In genomic region chr3:97776195-97776594, GRCm38 (mm10) we compare ENCODE assay signal across 13 mouse cellular contexts.
DNase-seq lines count a peak whose midpoint lies in the region; ATAC-seq and TF ChIP-seq lines count a peak whose summit lies in the region.
"Had no signal": no experiment of that assay in that cellular context is flagged by ENCODE, and none has a peak within 500 bp of the region (broad histone marks: within the 10 kb centered on the region; RNA-seq: fewer than 3 reads in every experiment).

No protein-coding gene starts in this region.

- H3K27me3 ChIP-seq in heart, postnatal 0 days (ENCODE audit: control insufficient read depth, insufficient read depth, low read length), result no peaks in the 10 kb centered on the region
- H3K27me3 ChIP-seq in embryonic facial prominence, embryonic 15.5 days, result no peaks in the 10 kb centered on the region
- H3K27me3 ChIP-seq in stomach, postnatal 0 days (ENCODE audit: control insufficient read depth, insufficient read depth, low read length), result no peaks in the 10 kb centered on the region
- H3K27me3 ChIP-seq: CH12.LX; hindbrain, embryonic 12.5 days had no signal

- no peaks in the 10 kb centered on the region for H3K4me1 ChIP-seq in heart, postnatal 0 days (ENCODE audit: control insufficient read depth, insufficient read depth)
- H3K4me1 ChIP-seq in embryonic facial prominence, embryonic 15.5 days, result no peaks in the 10 kb centered on the region
- no peaks in the 10 kb centered on the region for H3K4me1 ChIP-seq in stomach, postnatal 0 days (replicated peaks; ENCODE audit: control insufficient read depth, insufficient read depth)
- H3K4me1 ChIP-seq: hindbrain, embryonic 12.5 days; midbrain, embryonic 12.5 days had no signal

- H3K9me3 ChIP-seq in heart, postnatal 0 days (replicated peaks; ENCODE audit: control insufficient read depth, low read length), result no peaks in the 10 kb centered on the region
- H3K9me3 ChIP-seq in embryonic facial prominence, embryonic 15.5 days (replicated peaks), result no peaks in the 10 kb centered on the region
- no peaks in the 10 kb centered on the region for H3K9me3 ChIP-seq in stomach, postnatal 0 days (ENCODE audit: control insufficient read depth, low read length)
- H3K9me3 ChIP-seq: hindbrain, embryonic 12.5 days; midbrain, embryonic 12.5 days had no signal

- intact Hi-C loops in heart, postnatal 10 days (cut with DNase I), result no loop called here

- WGBS in heart, postnatal 0 days, result 30% methylated on average over 4 of the region's 4 CpGs
- 16% methylated on average over 4 of the region's 4 CpGs for WGBS in embryonic facial prominence, embryonic 15.5 days
- 13% methylated on average over 4 of the region's 4 CpGs for WGBS in stomach, postnatal 0 days

- H3K36me3 ChIP-seq in heart, postnatal 0 days (replicated peaks; ENCODE audit: control insufficient read depth, insufficient read depth, low read length), result 0 out of 2 replicates have a peak, but pooled peaks cover 2% of the 10 kb centered on the region
- H3K36me3 ChIP-seq in embryonic facial prominence, embryonic 15.5 days, result no peaks in the 10 kb centered on the region
- H3K36me3 ChIP-seq in stomach, postnatal 0 days (ENCODE audit: control insufficient read depth, insufficient read depth, low read length), result no peaks in the 10 kb centered on the region
- H3K36me3 ChIP-seq: hindbrain, embryonic 12.5 days; midbrain, embryonic 12.5 days had no signal

- TF ChIP-seq EP300 in heart, postnatal 0 days (IDR thresholded peaks at IDR 0.05; ENCODE audit: low read depth), result no peak
- no peak for TF ChIP-seq EP300 in stomach, postnatal 0 days (optimal IDR thresholded peaks at IDR 0.05)

- DNase-seq in heart, postnatal 0 days (ENCODE audit: low spot score), result peak; percentile 37
- DNase-seq in heart, postnatal 10 days, result no peak
- DNase-seq in lung, postnatal 25 days (ENCODE audit: low spot score), result peak; percentile 18
- no peak for DNase-seq in lung, postnatal 4 days
- no peak for DNase-seq in stomach, postnatal 0 days (ENCODE audit: low spot score)
- DNase-seq in retina, embryonic 14.5 days (ENCODE audit: low spot score), result no peak
- DNase-seq: adrenal gland, postnatal 25 days; cerebellum, adult 11 months; heart, adult 18-20 months had no signal

- H3K4me3 ChIP-seq in heart, postnatal 0 days (ENCODE audit: low read depth, low read length), result no peak overlapping the region
- H3K4me3 ChIP-seq in embryonic facial prominence, embryonic 15.5 days (replicated peaks), result no peak overlapping the region
- H3K4me3 ChIP-seq in stomach, postnatal 0 days (ENCODE audit: low read depth, low read length), result no peak overlapping the region
- H3K4me3 ChIP-seq: hindbrain, embryonic 12.5 days; midbrain, embryonic 12.5 days had no signal

- H3K9ac ChIP-seq in heart, postnatal 0 days (replicated peaks; ENCODE audit: low read depth, low read length), result no peak overlapping the region
- H3K9ac ChIP-seq in embryonic facial prominence, embryonic 15.5 days, result no peak overlapping the region
- H3K9ac ChIP-seq in stomach, postnatal 0 days (ENCODE audit: low read length), result no peak overlapping the region
- H3K9ac ChIP-seq: hindbrain, embryonic 12.5 days; midbrain, embryonic 12.5 days had no signal

- H3K27ac ChIP-seq in heart, postnatal 0 days (ENCODE audit: low read depth), result no peak overlapping the region
- H3K27ac ChIP-seq in embryonic facial prominence, embryonic 15.5 days (replicated peaks), result 0 out of 2 replicates have a peak overlapping the region, but pooled peaks have one; percentile 17
- no peak overlapping the region for H3K27ac ChIP-seq in stomach, postnatal 0 days (replicated peaks)
- H3K27ac ChIP-seq: hindbrain, embryonic 12.5 days; midbrain, embryonic 12.5 days had no signal

- no peak for ATAC-seq in heart, postnatal 0 days (ENCODE audit: insufficient read depth, low read depth)
- peak; percentile 57; the same call in 1 of the 2 replicates for ATAC-seq in embryonic facial prominence, embryonic 15.5 days (ENCODE audit: insufficient number of reproducible peaks, low FRiP score, low TSS enrichment, low read depth)
- ATAC-seq in stomach, postnatal 0 days (ENCODE audit: low FRiP score, low TSS enrichment), result peak; percentile 68; the same call in 1 of the 2 replicates

- no peak overlapping the region for H3K4me2 ChIP-seq in heart, postnatal 0 days (ENCODE audit: low read depth, low read length)
- H3K4me2 ChIP-seq in embryonic facial prominence, embryonic 15.5 days (replicated peaks), result peak overlapping the region; percentile 3; the same call in 1 of the 2 replicates
- no peak overlapping the region for H3K4me2 ChIP-seq in stomach, postnatal 0 days (replicated peaks; ENCODE audit: low read depth)
- H3K4me2 ChIP-seq: hindbrain, embryonic 12.5 days; midbrain, embryonic 12.5 days had no signal

- no peak for TF ChIP-seq CTCF in heart, postnatal 0 days (IDR thresholded peaks at IDR 0.05; ENCODE audit: low read depth)
- no peak for TF ChIP-seq CTCF in stomach, postnatal 0 days (IDR thresholded peaks at IDR 0.05; ENCODE audit: low read depth)

Comparison
In these comparisons a context has a peak if more than half of its experiments do, and no peak if none do; other contexts are left out.
1. DNase-seq: peak in heart, postnatal 0 days (single experiment) and lung, postnatal 25 days (single experiment); none in heart, postnatal 10 days (0 of 2), lung, postnatal 4 days (0 of 2), stomach, postnatal 0 days (single experiment) and retina, embryonic 14.5 days (single experiment).